Comparison of ENCODE assay signal across 17 mouse cellular contexts in genomic region chr17:14749281-14749680, GRCm38 (mm10). TPM values are rescaled to one million over a fixed set of nuclear protein-coding genes. Genes with fewer than 3 reads are reported as not detected.
DNase-seq lines count a peak whose midpoint lies in the region; TF ChIP-seq lines count a peak whose summit lies in the region.
"Had no signal": no experiment of that assay in that cellular context is flagged by ENCODE, and none has a peak within 500 bp of the region (broad histone marks: within the 10 kb centered on the region; RNA-seq: fewer than 3 reads in every experiment).

No protein-coding gene starts in this region.

- no peak overlapping the region for H3K4me3 ChIP-seq in kidney, adult 2 months (ENCODE audit: insufficient read depth, low read depth, low read length)
- H3K4me3 ChIP-seq: embryonic facial prominence, embryonic 12.5 days; forebrain, embryonic 15.5 days; hindbrain, embryonic 15.5 days; limb, embryonic 15.5 days; midbrain, embryonic 10.5 days; neural tube, embryonic 13.5 days had no signal

- no peaks in the 10 kb centered on the region for H3K27me3 ChIP-seq in kidney, adult 2 months (replicated peaks; ENCODE audit: control insufficient read depth, insufficient read depth, low read length)
- H3K27me3 ChIP-seq: embryonic facial prominence, embryonic 12.5 days; forebrain, embryonic 15.5 days; hindbrain, embryonic 15.5 days; limb, embryonic 15.5 days; neural tube, embryonic 13.5 days had no signal

- 52% methylated on average over 2 of the region's 2 CpGs for WGBS in kidney, adult 2 months

- no peak for TF ChIP-seq POLR2A in kidney, adult 2 months (IDR thresholded peaks at IDR 0.05; ENCODE audit: low read depth, low read length)

- TF ChIP-seq CTCF in kidney, adult 2 months (conservative IDR thresholded peaks at IDR 0.05; ENCODE audit: insufficient read depth, insufficient read length, low read depth, low read length) = no peak

- peak; percentile 5 for DNase-seq in kidney, adult 2 months
- no peak for DNase-seq in kidney, adult 18-20 months
- DNase-seq in ovary, adult 18-20 months (ENCODE audit: low spot score) = peak; percentile 5
- no peak for DNase-seq in ovary, postnatal 14 days (ENCODE audit: low spot score)
- peak; percentile 23 for DNase-seq in lung, postnatal 10 days
- no peak for DNase-seq in thymus, adult 18-20 months
- DNase-seq in spleen, adult 12 weeks (ENCODE audit: low spot score) = no peak
- DNase-seq: adrenal gland, postnatal 36 days; cerebellum, adult 9-10 months; layer of hippocampus, postnatal 36 days; right cerebral cortex, postnatal 25 days had no signal

- no peaks in the 10 kb centered on the region for H3K4me1 ChIP-seq in kidney, adult 2 months (ENCODE audit: control insufficient read depth, insufficient read depth, low read length)
- H3K4me1 ChIP-seq: embryonic facial prominence, embryonic 12.5 days; forebrain, embryonic 15.5 days; hindbrain, embryonic 15.5 days; limb, embryonic 15.5 days; midbrain, embryonic 10.5 days; neural tube, embryonic 13.5 days had no signal

- no peak overlapping the region for H3K27ac ChIP-seq in kidney, adult 2 months (ENCODE audit: insufficient read depth, low read depth, low read length)
- H3K27ac ChIP-seq: embryonic facial prominence, embryonic 12.5 days; forebrain, embryonic 15.5 days; hindbrain, embryonic 15.5 days; limb, embryonic 15.5 days; midbrain, embryonic 10.5 days; neural tube, embryonic 13.5 days had no signal

- H3K36me3 ChIP-seq in kidney, adult 2 months (ENCODE audit: control insufficient read depth, insufficient read depth, low read length) = no peaks in the 10 kb centered on the region
- H3K36me3 ChIP-seq: embryonic facial prominence, embryonic 12.5 days; forebrain, embryonic 15.5 days; hindbrain, embryonic 15.5 days; limb, embryonic 15.5 days; midbrain, embryonic 10.5 days; neural tube, embryonic 13.5 days had no signal

RNA-seq across cellular contexts. Expression of gene Thbs2, which starts 55.2 kb away (rescaled TPM):
- polyA plus RNA-seq in kidney, adult 2 months (2012; rRNA removed) = 3.9 and 5.1 TPM in 2 replicates

Comparison
In these comparisons a context has a peak if more than half of its experiments do, and no peak if none do; other contexts are left out.
1. DNase-seq: peak in kidney, adult 2 months (single experiment), ovary, adult 18-20 months (single experiment) and lung, postnatal 10 days (single experiment); none in kidney, adult 18-20 months (single experiment), ovary, postnatal 14 days (single experiment), thymus, adult 18-20 months (0 of 2) and spleen, adult 12 weeks (single experiment).